Mouse (Mus musculus): ENCODE measurements around the gene Ssna1.

Ssna1 gene

DNA sequence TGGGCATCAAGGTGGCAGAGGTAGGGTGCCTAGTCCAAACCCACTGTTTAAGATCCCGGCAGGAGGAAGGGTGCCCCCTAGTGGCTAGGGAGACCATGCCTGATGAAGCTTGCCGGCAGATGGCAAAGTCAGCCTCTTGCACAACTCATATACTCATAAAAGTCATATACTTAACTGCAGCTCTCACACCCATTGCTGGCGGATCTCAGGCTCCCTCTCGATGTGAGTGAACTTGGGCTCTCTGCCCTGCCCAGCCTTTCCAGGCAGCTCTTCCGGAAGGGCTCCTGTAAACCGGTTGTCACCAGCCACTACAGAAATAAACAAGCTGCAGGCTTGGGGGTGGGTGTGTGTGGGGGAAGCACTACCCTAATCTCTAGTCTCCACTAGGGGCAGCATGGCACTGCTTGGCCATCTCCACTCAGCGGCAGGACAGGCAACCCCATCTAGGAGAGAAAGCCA lies 43.8 kb downstream of the Ssna1 start:
- DNase-seq = peak; percentile 87 to 90

DNA sequence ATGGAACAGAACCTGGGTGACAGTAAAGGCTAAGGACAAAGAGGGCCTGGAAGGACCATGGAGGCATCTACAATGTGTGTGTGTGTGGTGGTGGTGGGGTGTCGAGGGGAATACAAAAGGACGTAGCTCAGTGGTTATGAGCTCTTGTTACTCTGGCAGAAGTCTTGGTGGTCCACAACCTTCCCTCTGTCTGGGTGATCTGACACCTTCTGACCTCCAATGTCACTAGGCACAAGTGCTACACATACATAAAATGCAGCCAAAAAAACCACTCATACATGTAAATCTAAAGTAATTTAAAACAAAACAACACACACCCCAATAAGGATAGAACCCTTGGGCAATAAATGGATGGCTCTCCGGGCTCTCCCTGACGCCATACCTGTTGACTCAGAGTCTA lies 44.8 kb downstream of the Ssna1 start:
- DNase-seq = no peak

DNA sequence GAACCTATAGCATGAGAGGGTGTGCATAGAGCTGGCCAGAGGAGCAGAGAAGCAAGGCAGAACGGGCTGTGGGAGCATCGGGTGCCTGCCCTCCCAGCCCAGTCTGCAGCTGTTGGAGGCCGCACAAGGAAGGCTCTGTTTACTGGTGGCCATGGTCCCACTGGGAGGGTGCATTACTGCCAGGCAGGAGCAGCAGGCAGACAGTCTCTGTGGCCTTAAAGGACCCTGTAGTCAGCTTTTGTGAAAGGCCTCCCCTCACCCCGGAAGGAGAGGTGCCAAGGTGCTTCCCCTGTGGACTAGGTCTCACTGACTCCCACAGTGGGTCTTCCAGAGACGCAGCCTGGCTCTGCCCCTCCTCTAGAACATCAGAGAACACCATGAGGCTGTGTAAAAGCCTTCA lies 45.4 kb downstream of the Ssna1 start:
- peak in 1 of 2 experiments; percentile 40 for DNase-seq

DNA sequence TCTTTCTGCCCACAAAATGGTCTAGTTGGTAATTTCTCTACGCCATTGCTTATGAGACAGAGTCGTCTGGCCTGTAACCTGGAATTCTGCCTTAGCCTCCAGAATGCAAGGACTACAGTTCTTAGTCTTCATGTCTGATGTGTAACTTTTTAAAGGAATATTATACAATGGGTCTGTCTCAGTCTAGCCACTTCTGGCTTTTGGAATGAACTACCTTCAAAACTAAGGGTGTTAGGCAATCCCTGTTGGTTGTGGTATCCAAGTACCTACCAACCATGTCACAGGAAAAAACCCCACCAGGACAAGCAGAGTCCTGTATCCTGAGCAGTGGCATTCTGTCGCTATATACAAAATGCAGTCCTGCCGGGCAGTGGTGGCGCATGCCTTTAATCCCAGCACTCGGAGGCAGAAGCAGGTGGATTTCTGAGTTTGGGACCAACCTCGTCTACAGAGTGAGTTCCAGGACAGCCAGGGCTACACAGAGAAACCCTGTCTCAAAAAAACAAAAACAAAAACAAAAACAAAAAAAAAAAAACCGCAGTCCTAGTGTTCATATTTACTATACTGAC lies 46.3 kb downstream of the Ssna1 start:
- DNase-seq = no peak

DNA sequence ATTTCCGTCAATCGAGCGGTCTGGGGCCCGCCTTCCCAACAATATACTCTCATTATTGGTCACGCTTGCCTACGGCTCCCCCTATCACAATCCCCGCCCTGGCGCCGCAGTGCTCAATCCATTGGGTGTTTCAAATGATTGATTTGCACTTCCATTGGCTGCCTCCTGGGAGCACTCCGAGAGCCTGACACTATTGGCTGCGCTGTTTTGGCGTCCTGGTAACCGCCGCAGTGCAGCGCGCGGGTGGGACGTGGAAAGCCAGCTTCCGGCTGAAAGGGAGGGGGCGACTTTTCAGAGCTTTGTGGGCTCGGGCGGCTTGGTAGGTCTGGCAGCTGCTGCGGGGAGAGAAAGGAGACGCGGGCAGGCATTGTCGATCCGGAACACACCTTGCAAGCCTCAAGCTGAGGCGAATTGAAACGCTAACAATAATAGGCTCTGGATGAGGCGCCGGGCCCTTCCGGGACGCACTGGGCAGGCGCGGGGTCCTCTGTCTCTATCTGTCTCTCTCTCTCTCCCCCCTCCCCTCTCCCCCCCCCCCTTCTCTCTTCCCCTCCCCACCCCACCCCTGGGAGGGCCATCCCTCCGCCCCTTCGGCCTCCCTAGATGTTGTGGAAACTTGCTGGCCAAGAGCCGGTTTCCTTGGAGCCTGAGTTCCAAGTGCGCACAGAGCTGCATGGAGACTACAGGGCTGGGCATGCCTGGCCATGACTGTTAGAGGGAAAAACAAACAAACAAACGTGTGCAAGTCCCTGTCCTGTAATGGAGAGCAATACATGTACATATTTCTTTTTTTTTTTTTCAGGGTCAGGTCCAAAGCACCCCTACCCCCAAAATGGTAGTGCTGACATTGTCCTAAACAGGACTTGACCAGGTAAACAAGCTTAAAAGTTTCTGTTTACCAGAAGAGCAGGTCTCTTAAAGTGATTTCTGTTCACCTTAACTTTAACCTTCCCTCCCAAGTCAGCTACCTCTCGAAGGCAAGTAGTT lies 47.2 kb downstream of the Ssna1 start:
- peak; percentile 95 to 99 for DNase-seq

DNA sequence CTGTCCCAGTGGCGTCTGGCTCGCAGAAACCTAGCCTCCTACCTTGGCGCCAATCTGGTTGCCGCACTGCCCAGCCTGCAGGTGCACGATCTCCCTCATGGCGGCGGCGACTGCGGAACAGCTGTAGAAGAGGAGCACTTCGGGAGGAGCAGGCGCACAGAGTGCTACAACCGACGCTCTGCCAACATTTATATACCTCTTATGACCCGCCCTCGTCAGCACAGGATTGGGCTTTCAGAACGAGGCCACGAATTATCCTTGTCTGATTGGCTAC lies 47.8 kb downstream of the Ssna1 start, which contains the start of gene Tubb4b:
Gene Tubb4b, minus strand, starts transcription at position 211 of the 274 bp plus-strand sequence.
- DNase-seq = no peak

DNA sequence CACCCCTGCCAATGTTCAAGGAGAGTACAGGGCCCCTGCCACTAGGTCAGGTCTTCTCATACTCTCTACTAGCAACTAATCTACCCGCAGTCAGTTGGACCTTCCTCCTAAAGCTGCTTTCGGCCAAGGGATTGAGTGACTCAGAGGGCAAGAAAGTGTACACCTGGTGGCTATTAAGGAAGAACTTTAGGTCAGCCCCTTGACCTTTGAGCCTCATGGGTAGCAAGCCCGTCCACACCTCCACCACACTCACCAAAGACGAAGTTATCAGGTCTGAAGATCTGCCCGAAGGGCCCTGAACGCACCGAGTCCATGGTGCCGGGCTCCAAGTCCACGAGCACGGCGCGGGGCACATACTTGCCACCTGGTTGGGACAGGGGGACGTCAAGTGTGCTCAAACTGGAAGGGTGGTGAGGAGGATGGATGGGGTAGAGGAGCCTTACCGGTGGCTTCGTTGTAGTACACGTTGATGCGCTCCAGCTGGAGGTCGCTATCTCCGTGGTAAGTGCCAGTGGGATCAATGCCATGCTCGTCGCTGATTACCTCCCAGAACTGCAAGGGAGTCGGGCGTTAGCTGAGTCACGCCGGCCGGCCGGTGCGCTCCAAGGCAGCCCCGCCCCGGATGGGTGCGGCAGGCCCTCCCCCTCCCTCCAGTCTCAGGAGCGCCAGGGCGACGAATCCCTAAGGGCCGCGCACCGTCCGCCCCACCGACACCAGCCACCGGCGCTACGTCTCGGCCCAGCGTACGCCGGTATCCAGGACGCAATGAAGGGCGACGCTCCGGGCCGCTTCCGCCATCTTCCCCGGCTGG lies 48.4 kb downstream of the Ssna1 start:
- peak in 1 of 2 experiments; percentile 76 for DNase-seq

DNA sequence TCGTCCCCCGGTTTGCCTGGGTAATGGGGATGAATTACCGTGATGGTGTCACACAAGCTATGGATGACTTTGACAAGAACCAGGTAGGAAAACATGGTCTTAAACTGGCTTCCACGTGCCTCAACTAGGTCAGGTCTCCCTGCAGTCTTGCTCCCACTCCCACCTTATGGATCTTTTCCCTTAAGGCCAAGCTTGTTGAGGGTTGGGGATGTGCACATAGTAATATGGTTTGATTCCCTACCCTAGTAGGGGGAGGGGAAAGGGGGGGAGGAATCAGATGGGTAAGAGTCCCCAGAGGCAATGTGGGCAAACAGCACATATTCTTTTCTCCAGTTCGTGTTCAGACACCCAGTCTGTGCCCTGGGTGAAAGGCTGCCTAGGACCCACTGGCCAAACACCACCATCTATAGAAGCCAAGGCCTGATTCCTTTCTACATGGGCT lies 50.9 kb downstream of the Ssna1 start:
- no peak for DNase-seq
